Mouse (Mus musculus) embryonic fibroblast, embryonic 13.5 days (primary cell): ENCODE results near the gene Fam98b.

Experiments used
- CTCF ChIP-seq: IDR thresholded peaks from 2 replicates; pipeline ENCODE4 v1.5.1; 2011; ENCODE audit warnings: mild to moderate bottlenecking, control low read depth, low read length, moderate library complexity, borderline replicate concordance; ENCODE audit not compliant: insufficient read depth
- POLR2A ChIP-seq: IDR thresholded peaks from 2 replicates; pipeline ENCODE4 v1.6.1; 2011; ENCODE audit warnings: low read depth, mild to moderate bottlenecking, control low read depth, low read length, moderate library complexity

- TF ChIP-seq CTCF = no peak
- no peak for TF ChIP-seq POLR2A
These were observed 44.5 kb upstream of the Fam98b start for GRCm38 (mm10) chr2:117205066-117205465.
